ENCODE assay signal across 13 mouse cellular contexts in genomic region chr6:24106157-24106556, GRCm38 (mm10).
DNase-seq lines count a peak whose midpoint lies in the region; ATAC-seq and TF ChIP-seq lines count a peak whose summit lies in the region.
"Had no signal": no experiment of that assay in that cellular context is flagged by ENCODE, and none has a peak within 500 bp of the region (broad histone marks: within the 10 kb centered on the region; RNA-seq: fewer than 3 reads in every experiment).

No protein-coding gene starts in this region.

- DNase-seq in ES-CJ7 (ENCODE audit: low read depth, low spot score): peak; percentile 13
- peak; percentile 35 for DNase-seq in ZHBTc4 (ENCODE audit: low read depth, low spot score)
- peak; percentile 86 to 91 for DNase-seq in cerebellum, postnatal 36 days
- peak; percentile 46 for DNase-seq in hindbrain, postnatal 0 days (ENCODE audit: low spot score)
- DNase-seq in urinary bladder, postnatal 14 days (ENCODE audit: low spot score): no peak
- no peak for DNase-seq in gastrocnemius, adult 18-20 months (ENCODE audit: low spot score)
- DNase-seq: lung, postnatal 14 days; right cerebral cortex, postnatal 14 days had no signal

- no peaks in the 10 kb centered on the region for H3K9me3 ChIP-seq in hindbrain, postnatal 0 days (ENCODE audit: low read length)
- H3K9me3 ChIP-seq: heart, embryonic 12.5 days; limb, embryonic 15.5 days; stomach, embryonic 15.5 days had no signal

- no peaks in the 10 kb centered on the region for H3K4me1 ChIP-seq in hindbrain, postnatal 0 days (ENCODE audit: insufficient read depth, low read length)
- H3K4me1 ChIP-seq: heart, embryonic 12.5 days; limb, embryonic 15.5 days; stomach, embryonic 15.5 days had no signal

- no peak overlapping the region for H3K4me2 ChIP-seq in hindbrain, postnatal 0 days (ENCODE audit: low read depth, low read length)
- H3K4me2 ChIP-seq: heart, embryonic 12.5 days; limb, embryonic 15.5 days; stomach, embryonic 15.5 days had no signal

- no peak overlapping the region for H3K4me3 ChIP-seq in hindbrain, postnatal 0 days (ENCODE audit: low read length)
- H3K4me3 ChIP-seq: heart, embryonic 12.5 days; layer of hippocampus, adult 2 months; limb, embryonic 15.5 days; stomach, embryonic 15.5 days had no signal

- no peaks in the 10 kb centered on the region for H3K27me3 ChIP-seq in hindbrain, postnatal 0 days (ENCODE audit: insufficient read depth, low read length)
- H3K27me3 ChIP-seq: heart, embryonic 12.5 days; limb, embryonic 15.5 days; stomach, embryonic 15.5 days had no signal

- peak overlapping the region; percentile 45; the same call in 1 of the 2 replicates for H3K27ac ChIP-seq in hindbrain, postnatal 0 days
- H3K27ac ChIP-seq: layer of hippocampus, adult 2 months; limb, embryonic 15.5 days; stomach, embryonic 15.5 days had no signal

- TF ChIP-seq CTCF in hindbrain, postnatal 0 days (IDR thresholded peaks at IDR 0.05; ENCODE audit: low read depth): no peak

- H3K36me3 ChIP-seq in hindbrain, postnatal 0 days (ENCODE audit: insufficient read depth, low read length): no peaks in the 10 kb centered on the region
- H3K36me3 ChIP-seq: heart, embryonic 12.5 days; limb, embryonic 15.5 days; stomach, embryonic 15.5 days had no signal

- peak; percentile 75 for ATAC-seq in hindbrain, postnatal 0 days
- no peak for ATAC-seq in frontal cortex, adult (ENCODE audit: low TSS enrichment)

- 10% methylated on average over 3 of the region's 3 CpGs for WGBS in hindbrain, postnatal 0 days

- H3K9ac ChIP-seq in hindbrain, postnatal 0 days (replicated peaks; ENCODE audit: low read length): no peak overlapping the region
- H3K9ac ChIP-seq: heart, embryonic 12.5 days; limb, embryonic 15.5 days; stomach, embryonic 15.5 days had no signal

Comparison
In these comparisons a context has a peak if more than half of its experiments do, and no peak if none do; other contexts are left out.
1. DNase-seq: peak in ES-CJ7 (single experiment), ZHBTc4 (single experiment), cerebellum, postnatal 36 days (2 of 2) and hindbrain, postnatal 0 days (single experiment); none in urinary bladder, postnatal 14 days (single experiment) and gastrocnemius, adult 18-20 months (single experiment).